Mouse (Mus musculus): ENCODE data around the gene Arhgap9.
A peak's percentile ranks its signal among the peaks of the same experiment; 100 is the strongest.
"Not testable (repeated sequence)": the region's sequence is repeated elsewhere in the genome, so short reads cannot be mapped to it uniquely, and the experiment has no call there.

Arhgap9 gene

DNA sequence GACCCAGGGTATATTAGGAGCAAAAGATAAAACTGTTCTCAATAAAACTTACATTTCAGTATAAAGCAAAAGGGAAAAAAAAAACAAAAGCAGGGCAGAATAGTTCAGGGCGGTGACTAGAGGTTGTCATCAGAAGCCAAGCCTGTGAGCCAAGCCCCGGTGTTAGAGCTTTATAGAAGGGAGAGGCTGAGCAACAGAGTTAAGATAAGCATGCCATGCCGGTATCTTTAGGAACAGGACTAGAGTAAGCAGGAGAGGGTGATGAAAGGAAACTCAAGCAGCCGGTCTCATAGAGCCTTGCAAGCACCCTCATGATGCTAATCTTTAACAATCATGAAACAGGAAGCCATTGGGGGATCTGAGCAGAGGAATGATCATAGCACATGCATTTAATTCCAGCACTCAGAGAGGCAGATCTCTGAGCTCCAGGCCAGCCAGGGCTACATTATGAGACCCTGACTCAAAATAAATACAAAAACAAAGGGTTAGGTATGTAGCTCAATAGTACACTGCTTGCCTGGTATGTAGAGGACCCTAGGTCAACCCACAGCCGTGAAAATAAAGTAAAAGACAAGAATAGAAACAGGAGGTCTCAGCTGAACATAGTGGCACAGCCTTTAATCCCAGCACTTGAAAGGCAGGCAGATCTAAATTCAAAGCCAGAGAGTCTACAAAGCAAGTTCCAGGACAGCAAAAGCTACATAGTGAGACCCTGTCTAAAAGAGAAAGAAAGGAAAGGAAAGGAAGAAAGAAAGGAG is 29.7 kb upstream of the Arhgap9 start:
- DNase-seq (ENCODE audit: low read depth, low spot score): no peak

- DNase-seq (ENCODE audit: low read depth, low spot score): peak; percentile 34
Observed at GRCm38 (mm10) chr10:127292987-127293538, 28.7 kb upstream of the Arhgap9 start.

DNA sequence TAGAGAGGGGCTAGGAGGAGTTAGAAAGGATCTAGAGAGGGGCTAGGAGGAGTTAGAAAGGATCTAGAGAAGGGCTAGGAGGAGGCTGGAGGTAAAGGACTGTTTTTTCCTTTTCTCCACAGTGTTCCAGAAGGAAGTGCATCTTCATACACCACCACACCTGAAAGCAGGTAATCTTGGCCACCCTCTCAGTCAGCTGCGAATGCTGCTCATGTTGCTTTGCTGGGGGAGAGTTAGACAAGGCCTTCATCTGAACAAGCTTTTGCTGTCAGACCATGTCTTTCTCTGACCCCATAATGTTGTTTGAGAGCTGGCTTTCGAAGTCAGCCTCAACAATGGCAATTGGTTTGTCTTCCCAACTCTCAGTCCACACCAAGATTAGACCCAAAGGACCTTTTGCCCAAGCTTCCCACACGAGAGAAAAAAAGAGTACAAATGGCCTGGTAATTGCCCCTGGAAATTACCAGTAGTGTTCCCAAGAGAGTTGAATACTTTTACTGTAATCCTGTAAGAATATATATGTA is 28.1 kb upstream of the Arhgap9 start:
- no peak for DNase-seq (ENCODE audit: low read depth, low spot score)

DNA sequence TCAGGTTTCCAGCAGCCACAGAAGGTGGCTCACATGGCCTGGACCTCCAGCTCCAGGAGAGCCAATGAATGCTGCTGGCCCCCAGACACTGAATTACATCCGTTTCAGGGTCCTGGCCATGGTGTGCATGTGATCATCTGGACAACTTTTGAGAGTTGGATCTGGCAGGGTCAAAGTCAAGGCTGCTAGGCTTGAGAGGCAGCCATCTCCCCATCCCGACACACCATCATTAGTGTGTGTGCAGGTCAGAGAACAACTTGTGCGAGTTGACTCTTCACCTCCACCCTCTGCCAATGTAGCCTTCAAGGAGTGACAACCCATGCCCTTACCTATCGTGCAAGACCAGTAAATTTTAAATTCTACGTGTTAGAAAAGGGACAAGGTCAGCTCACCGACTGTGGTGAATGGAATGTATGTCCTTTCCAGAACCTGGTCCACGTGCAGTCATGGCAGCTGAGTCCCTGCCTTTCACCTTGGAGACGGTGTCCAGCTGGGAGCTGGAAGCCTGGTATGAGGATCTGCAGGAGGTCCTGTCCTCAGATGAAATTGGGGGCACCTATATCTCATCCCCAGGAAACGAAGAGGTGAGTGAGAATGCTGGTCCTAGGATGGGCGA is 26.8 kb upstream of the Arhgap9 start:
- DNase-seq (ENCODE audit: low read depth, low spot score): no peak

GRCm38 (mm10) chr10:127295986-127296794 is 25.6 kb upstream of the Arhgap9 start:
- no peak for DNase-seq (ENCODE audit: low read depth, low spot score)

DNA sequence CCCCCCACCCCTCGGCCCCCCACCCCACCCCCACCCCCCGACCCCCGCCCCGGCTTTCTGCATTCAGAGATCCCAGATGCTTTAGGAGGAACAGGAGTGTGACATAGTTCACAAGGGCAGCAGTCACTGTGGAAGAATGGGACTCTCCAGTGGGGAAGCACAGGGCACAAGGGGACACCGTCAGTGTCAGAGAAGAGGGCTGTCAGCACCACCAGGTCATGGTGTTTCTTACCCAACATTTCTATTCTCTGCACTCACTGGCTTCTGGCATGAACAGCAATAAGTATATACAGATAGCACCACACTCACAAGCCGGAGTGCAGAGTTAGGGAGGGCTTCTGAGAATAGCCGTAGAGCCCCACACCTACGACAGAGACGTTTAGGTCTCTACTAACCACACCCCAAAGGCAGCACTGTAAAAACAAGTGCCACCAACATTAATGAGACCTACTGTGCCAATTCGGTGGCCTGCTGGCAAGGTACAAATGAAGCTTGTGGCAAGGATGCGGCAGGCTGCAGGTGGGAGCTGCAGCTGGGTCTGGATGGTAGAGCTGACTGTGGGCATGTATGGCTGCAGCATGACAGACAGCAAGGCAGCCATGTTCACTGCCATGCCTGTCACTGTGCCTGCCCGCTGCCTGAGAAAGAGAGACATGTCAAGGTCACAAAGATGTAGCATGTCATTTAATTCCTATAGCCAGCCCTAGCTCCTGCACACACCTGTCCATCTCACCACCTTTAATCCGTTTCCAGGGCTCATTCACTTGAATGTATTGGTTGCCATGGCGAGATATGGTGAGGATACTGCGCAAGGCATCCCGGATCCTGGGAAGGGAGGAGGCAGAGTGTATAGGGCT is 24.5 kb upstream of the Arhgap9 start:
- DNase-seq (ENCODE audit: low read depth, low spot score): no peak

DNA sequence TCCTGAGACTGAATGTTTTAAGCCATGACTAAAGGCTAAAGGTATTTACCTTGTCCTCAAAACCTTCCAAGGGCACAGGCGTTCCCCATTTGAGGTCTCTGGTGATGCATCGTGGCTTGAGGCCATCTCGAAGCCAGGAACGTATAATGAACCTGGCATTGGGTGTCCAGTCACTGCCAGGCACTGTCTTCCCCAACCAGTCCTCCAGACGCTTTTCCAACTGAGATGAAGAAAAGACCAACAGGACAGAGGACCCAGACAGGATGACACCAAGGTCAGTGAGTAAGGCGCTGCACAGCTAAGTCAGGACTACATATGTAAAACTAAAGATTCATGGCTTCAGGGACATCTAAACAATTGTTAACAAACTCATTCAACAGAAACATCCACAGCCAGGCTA is 21.4 kb upstream of the Arhgap9 start:
- DNase-seq (ENCODE audit: low read depth, low spot score): no peak

GRCm38 (mm10) chr10:127303136-127303535 is 18.6 kb upstream of the Arhgap9 start:
- DNase-seq (ENCODE audit: low read depth, low spot score): no peak

DNA sequence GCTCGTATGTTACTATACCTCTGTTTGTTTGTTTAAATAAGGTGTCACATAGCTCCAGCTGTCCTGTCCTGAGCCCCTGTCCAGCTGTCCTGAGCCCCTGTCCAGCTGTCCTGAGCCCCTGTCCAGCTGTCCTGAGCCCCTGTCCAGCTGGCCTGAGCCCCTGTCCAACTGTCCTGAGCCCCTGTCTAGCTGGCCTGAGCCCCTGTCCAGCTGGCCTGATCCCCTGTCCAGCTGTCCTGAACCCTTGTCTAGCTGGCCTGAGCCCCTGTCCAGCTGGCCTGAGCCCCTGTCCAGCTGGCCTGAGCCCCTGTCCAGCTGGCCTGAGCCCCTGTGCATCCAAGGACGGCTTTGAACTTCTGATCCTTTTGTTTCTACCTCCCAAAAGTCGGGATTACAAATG is 12.6 kb upstream of the Arhgap9 start:
- not testable (repeated sequence) for DNase-seq (ENCODE audit: low read depth, low spot score)

DNA sequence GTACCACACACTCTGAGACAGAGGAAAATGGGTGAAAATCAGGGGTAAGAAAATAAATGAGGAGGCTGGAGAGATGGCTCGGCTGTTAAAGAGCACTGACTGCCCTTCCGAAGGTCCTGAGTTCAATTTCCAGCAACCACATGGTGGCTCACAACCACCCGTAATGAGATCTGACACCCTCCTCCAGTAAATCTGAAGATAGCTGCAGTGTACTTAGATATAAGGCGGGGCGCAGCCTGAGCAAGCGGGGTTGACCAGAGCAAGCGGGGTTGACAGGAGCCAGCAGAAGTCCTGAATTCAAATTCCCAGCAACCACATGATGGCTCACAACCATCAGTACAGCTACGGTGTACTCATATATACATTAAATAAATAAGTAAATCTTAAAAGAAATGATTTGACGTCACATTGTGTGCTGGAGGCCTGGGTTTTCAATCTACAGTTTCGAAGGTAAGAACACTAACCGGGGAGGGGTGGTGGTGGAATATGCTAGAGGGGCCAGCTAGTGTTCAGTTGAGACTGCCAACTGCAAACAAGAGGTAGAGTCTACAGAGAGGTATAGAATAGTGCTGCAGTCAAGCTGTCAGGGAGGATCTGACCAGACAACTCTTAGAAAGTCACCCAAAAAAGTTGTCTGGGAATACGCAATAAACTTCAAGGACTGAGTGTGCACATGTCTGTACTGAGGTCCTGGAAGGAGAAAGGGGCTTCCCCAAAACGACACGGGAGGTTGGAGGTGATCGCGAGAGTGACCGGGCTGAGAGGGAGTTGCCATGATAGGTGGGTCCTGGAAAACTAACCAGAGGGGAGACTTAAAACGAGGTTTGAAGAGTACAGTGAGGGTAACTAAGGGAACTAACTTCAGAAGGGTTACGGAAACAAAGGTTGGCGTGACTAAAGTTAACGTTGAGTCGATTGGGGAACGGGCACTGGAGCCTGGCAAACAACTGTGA is 11.0 kb upstream of the Arhgap9 start:
- DNase-seq (ENCODE audit: low read depth, low spot score): peak; percentile 90

DNA sequence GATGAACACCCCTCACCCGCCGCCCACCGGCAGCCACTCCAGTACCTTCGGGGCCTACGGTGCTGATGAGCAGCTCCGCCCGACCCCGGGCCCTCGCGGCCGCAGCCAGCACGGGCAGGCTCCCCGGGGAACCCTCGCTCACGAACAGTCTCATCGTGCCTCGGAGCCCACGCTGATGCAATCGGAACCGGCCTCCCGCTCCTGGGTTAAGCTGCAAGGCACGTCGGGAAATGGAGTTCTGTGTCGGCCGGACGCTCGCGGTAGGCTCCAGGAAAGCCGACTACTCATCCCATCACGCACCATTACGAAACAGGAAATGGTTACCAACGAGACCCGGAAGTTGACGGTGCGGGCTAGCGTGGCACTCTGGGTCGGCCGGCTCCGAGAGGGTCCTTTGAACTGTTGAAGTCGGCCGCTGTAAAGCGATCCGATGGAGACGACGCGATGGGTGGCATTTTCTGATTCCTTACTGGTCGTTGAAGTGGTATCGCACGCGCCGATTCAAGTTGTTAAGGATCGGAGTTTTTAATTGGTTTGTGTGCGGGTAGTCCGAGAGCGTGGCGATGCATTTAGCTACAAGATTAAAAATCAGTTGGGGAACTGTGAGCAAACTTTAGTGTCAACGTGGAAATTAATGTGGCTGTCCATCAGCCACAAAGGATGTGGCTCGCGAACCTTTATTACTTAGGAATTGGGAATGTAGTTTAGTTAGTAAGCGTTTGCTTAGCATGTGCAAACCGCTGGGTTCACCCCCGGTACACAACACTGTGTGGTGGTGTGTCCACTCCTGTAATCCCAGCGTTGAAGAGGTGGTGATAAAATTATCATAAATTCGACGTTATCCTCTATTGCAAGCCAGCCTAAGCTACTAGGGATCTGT is 10.0 kb upstream of the Arhgap9 start, which contains the start of gene Mars:
Gene Mars (minus strand): TSS at position 311 of the 880 bp plus-strand sequence.
- DNase-seq (ENCODE audit: low read depth, low spot score): peak; percentile 98

DNA sequence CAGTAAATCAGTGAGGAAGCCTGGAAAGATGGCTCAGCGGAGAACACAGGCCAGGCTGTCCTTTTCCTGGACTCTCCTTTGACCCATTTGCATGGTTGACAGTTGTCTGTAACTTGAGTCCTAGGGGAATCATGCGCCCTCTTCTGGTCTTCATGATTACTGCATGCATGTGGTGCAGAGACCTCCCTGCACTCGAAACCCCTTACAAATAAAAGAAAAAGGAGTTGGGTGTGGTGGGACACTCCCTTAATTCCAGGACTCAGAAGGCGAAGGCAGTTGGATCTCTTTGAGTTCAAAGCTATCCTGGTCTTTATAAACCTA is 9.4 kb upstream of the Arhgap9 start:
- peak; percentile 94 for DNase-seq (ENCODE audit: low read depth, low spot score)

DNA sequence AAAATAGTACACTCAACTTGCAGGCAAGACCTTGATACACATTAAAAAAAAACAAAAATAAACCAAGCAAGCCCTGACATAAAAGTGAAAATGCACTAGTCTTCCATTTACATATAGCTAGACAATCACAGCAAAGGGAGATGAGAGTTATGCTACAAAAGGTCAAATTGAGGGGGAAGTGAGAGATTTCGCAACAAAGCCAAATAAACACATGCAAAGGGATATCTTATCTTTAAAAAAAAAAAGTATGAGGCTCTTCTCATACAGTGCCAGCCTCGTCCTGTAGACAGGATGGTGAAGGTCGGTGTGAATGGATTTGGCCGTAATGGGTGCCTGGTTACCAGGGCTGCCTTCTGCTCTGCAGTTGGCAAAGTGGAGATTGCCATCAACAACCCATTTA is 8.9 kb upstream of the Arhgap9 start:
- no peak for DNase-seq (ENCODE audit: low read depth, low spot score)

DNA sequence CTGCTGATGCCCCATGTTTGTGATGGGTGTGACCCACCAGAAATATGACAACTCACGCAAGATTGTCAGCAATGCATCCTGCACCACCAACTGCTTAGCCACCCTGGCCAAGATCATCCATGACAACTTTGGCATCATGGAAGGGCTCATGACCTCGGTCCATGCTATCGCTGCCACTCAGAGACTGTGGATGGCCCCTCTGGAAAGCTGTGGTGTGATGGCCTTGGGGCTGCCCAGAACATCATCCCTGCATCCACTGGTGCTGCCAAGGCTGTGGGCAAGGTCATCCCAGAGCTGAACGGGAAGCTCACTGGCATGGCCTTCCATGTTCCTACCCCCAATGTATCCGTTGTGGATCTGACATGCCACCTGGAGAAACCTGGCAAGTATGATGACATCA is 8.2 kb upstream of the Arhgap9 start:
- DNase-seq (ENCODE audit: low read depth, low spot score): not testable (repeated sequence)

- not testable (repeated sequence) for DNase-seq (ENCODE audit: low read depth, low spot score)
Observed at GRCm38 (mm10) chr10:127314950-127315349, 6.8 kb upstream of the Arhgap9 start.

DNA sequence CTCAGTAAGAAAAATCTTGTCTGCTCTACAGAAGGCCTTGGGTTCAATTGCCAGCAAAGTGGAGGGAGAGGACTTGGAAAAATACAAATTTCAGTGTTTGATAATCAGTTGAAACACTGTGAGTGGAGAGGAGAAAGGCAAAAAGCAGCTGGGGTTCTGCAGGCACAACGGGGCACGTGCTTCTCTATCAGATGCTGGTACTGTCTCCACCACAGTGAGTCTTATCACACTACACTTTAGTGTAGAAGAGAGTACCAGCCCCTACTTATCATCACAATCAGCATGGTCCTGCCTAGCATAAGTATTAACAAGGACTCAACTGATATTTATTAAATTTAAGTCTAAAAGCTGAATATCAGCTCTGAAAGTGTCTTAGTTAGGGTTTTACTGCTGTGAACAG is 4.5 kb upstream of the Arhgap9 start:
- DNase-seq (ENCODE audit: low read depth, low spot score): no peak

DNA sequence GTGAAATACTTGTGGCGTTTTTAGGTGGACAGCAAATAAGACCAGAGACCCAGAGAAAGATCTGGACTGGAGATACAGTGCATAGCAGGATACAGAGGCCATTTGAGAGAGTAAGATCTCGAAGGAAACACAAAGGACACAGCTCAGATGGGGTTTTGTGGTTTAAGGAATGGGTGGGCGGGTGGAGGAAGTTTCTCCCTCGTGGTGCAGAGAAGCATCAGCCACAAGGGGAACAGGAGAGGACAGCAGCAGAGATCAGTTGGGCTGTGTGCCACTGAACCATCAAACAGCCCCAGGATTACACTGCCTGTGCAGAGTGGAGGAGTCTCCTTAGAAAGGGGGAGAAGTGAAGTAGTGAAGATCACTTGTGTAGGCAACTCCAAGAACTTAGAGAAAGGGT is 3.8 kb upstream of the Arhgap9 start:
- no peak for DNase-seq (ENCODE audit: low read depth, low spot score)

- no peak for DNase-seq (ENCODE audit: low read depth, low spot score)
Observed at GRCm38 (mm10) chr10:127319969-127320368, 1.8 kb upstream of the Arhgap9 start.

- DNase-seq (ENCODE audit: low read depth, low spot score): no peak
Observed at GRCm38 (mm10) chr10:127322178-127322577, 414 bp downstream of the Arhgap9 start.

All from 3T3-L1 (cell line).